Mouse (Mus musculus): Measurements from ENCODE around the gene Usf1.

Gene Usf1

GRCm38 (mm10) chr1:171452522-171452921 lies 41.4 kb downstream of the Usf1 start:
- WGBS = 69% methylated on average over 5 of the region's 5 CpGs

GRCm38 (mm10) chr1:171452923-171453322 lies 41.8 kb downstream of the Usf1 start:
- WGBS = 70% methylated on average over 5 of the region's 5 CpGs

GRCm38 (mm10) chr1:171454926-171455325 lies 43.8 kb downstream of the Usf1 start:
- WGBS = 66% methylated on average over 6 of the region's 6 CpGs

- 98% methylated on average over 1 of the region's 1 CpGs for WGBS
Measured at GRCm38 (mm10) chr1:171457568-171457967, 46.5 kb downstream of the Usf1 start.

GRCm38 (mm10) chr1:171459791-171460190 lies 48.7 kb downstream of the Usf1 start:
- WGBS = 29% methylated on average over 5 of the region's 5 CpGs

GRCm38 (mm10) chr1:171460551-171461503 lies 49.7 kb downstream of the Usf1 start:
- WGBS = 92% methylated on average over 22 of the region's 22 CpGs

GRCm38 (mm10) chr1:171463133-171463532 lies 52.0 kb downstream of the Usf1 start:
- 84% methylated on average over 3 of the region's 3 CpGs for WGBS

- WGBS = 89% methylated on average over 5 of the region's 5 CpGs
Measured at GRCm38 (mm10) chr1:171465749-171466412, 54.8 kb downstream of the Usf1 start.

GRCm38 (mm10) chr1:171466565-171466964 lies 55.5 kb downstream of the Usf1 start:
- WGBS = 65% methylated on average over 4 of the region's 4 CpGs

Data from cerebral cortex, adult 2 months (tissue).